Mouse (Mus musculus) adipose tissue, adult 10 weeks (tissue): Measurements from ENCODE around the gene Lcn5. TPM values are rescaled to one million over a fixed set of nuclear protein-coding genes. Genes with fewer than 3 reads are reported as not detected.

Source experiments
- polyA plus RNA-seq: library from polyadenylated mRNA; stranded (reverse); fragments of 350-450 nt; fragmentation: Illumina TruSeq; extraction: RNeasy Lipid Tissue Mini Kit (QIAGEN cat#74804); gene quantifications from one replicate; pipeline ENCODE4 v1.2.3, GENCODE M21; 2014; ENCODE audit warnings: low read depth, low replicate concordance

Lcn5 gene
- 8,551 TPM for polyA plus RNA-seq

DNA sequence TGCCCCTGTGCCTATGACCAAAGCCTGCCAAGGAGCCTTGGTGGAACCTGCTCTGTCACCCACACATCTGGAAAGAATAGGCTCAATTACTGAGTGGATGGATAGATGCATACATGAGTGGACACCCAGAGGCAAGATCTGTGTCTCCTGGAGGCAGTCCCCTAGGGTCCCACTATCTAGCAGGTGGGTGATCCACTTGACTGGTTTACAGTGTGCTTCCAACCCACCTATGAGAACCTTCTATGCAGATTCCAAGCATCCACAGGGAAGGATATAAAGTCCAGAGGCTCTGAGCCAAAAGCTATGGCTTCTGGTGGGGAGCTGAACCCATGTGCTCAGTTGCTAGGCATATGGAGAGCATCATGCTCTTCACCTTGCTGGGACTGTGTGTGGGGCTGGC lies at the start of gene Lcn5:
TSS of gene Lcn5 (plus strand) at position 301 of the 400 bp plus-strand sequence.

GRCm38 (mm10) chr2:25617578-25617977 lies 40.2 kb upstream of the Lcn5 start, which contains the start of gene Ccdc183:
TSS of gene Ccdc183 (minus strand) at chr2:25617678.

DNA sequence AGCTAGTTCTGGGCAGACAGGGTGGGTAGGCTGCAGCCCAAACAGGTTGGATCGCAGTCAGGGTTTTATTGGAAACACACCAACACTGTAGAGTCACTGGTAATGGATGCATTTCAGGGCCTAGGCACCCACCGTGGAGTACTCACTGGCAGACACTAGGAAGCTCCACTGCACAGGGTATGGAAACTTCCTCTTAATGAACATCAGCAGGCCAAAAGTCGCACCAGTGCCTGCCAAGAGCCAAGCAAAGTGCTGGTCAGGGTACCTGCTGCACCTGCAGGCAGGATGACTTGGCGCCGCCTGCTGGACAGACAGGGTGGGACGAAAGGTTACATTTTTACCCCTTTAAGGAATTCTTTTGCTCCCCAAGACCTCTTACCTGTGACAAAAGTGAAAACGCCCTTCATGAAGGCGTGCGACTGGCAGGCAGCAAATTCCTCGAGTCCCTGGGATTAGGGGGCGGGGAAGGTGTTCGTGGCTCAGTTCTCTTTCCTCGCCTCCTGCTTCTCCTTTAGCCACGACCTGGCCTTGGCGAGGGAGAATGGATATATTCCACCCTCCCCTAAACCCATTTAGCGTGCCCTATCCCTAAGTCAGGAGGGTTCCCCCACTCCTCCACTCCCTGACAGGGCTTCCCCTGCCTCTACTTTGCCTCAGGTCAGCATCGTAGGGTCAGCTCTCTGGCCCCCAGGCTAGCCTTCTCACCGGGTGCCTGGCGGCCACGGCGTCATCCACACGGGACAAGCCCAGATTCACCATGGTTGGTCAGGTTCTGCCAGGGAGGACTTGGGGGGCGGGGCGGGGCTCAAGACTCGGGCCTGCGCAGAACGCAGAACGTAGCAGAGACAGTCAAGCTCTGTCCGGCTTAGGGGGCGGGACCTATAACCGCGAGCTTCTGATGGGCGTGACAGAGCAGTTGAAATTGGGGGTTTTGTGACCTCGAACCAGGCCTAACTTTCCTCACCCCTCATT lies 36.2 kb upstream of the Lcn5 start, which contains the start of gene Tmem141:
TSS of gene Tmem141 (minus strand) at position 777 of the 972 bp plus-strand sequence.

GRCm38 (mm10) chr2:25627811-25628210 lies 29.9 kb upstream of the Lcn5 start, which contains the start of gene Fcna:
TSS of gene Fcna (minus strand) at chr2:25628030.

GRCm38 (mm10) chr2:25652902-25653301 lies 4.8 kb upstream of the Lcn5 start, which contains the start of gene Lcn8:
TSS of gene Lcn8 (plus strand) at chr2:25653120.

GRCm38 (mm10) chr2:25676486-25676885 lies 18.7 kb downstream of the Lcn5 start, which contains the start of gene Lcn6:
TSS of gene Lcn6 (plus strand) at chr2:25676786.

GRCm38 (mm10) chr2:25682426-25682825 lies 24.7 kb downstream of the Lcn5 start, which contains the start of gene Lcn10:
TSS of gene Lcn10 (plus strand) at chr2:25682726.

DNA sequence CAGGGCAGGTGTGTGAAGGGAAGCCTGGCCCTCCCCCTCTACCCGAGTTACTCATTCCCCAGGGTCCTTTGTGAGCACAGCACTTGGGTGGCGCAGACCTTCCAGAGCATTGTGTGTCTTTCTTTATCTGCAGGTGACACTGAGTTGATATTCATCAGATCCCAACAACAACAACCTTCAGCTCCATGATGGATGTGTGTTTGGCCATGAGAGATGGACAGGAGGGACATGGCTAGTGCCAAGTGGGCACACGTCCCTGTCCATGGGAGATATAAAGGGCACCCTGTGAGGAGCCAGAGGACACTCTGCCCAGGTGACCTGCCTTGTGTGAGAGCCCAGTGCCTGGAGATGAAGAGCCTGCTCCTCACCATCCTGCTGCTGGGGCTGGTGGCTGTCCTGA lies 42.0 kb downstream of the Lcn5 start, which contains the start of gene Obp2a:
TSS of gene Obp2a (plus strand) at position 301 of the 400 bp plus-strand sequence.

GRCm38 (mm10) chr2:25706643-25707481 lies 49.1 kb downstream of the Lcn5 start, which contains the start of gene Bmyc:
TSS of gene Bmyc (plus strand) at chr2:25706739.

Other genes with a start within 250 kb of the Lcn5 start
- 0.61 TPM for gene Fut7, start 234.7 kb upstream of the Lcn5 start, polyA plus RNA-seq
- 204 TPM for gene Abca2, start 229.2 kb upstream of the Lcn5 start, polyA plus RNA-seq
- gene Clic3, start 201.1 kb upstream of the Lcn5 start, polyA plus RNA-seq: 34.4 TPM
- 79.8 TPM for gene Paxx, start 196.9 kb upstream of the Lcn5 start, polyA plus RNA-seq
- gene Ptgds, start 187.9 kb upstream of the Lcn5 start, polyA plus RNA-seq: 1,188 TPM
- gene Lcn12, start 164.0 kb upstream of the Lcn5 start, polyA plus RNA-seq: 383 TPM
- gene Fbxw5, start 157.2 kb upstream of the Lcn5 start, polyA plus RNA-seq: 74.6 TPM
- 7.2 TPM for gene C8g, start 156.2 kb upstream of the Lcn5 start, polyA plus RNA-seq
- 15.6 TPM for gene Traf2, start 111.0 kb upstream of the Lcn5 start, polyA plus RNA-seq
- gene Edf1, start 100.1 kb upstream of the Lcn5 start, polyA plus RNA-seq: 250 TPM
- gene Mamdc4, start 83.1 kb upstream of the Lcn5 start, polyA plus RNA-seq: 1.1 TPM
- 65.3 TPM for gene Phpt1, start 82.7 kb upstream of the Lcn5 start, polyA plus RNA-seq
- 1.7 TPM for gene Ajm1, start 76.2 kb upstream of the Lcn5 start, polyA plus RNA-seq
- 69.7 TPM for gene Rabl6, start 49.4 kb upstream of the Lcn5 start, polyA plus RNA-seq
- 7.2 TPM for gene Ccdc183, start 40.3 kb upstream of the Lcn5 start, polyA plus RNA-seq
- gene Tmem141, start 35.9 kb upstream of the Lcn5 start, polyA plus RNA-seq: 48.8 TPM
- 41.5 TPM for gene Fcna, start 29.9 kb upstream of the Lcn5 start, polyA plus RNA-seq
- 6,740 TPM for gene Lcn8, start 4.8 kb upstream of the Lcn5 start, polyA plus RNA-seq
- 653 TPM for gene Lcn6, start 18.8 kb downstream of the Lcn5 start, polyA plus RNA-seq
- 827 TPM for gene Lcn10, start 24.8 kb downstream of the Lcn5 start, polyA plus RNA-seq
- gene Obp2a, start 42.1 kb downstream of the Lcn5 start, polyA plus RNA-seq: 28.7 TPM
- 235 TPM for gene Bmyc, start 48.8 kb downstream of the Lcn5 start, polyA plus RNA-seq
- gene Obp2b, start 79.1 kb downstream of the Lcn5 start, polyA plus RNA-seq: 0.82 TPM
- gene Lcn3, start 107.6 kb downstream of the Lcn5 start, polyA plus RNA-seq: not detected
- not detected for gene Lcn11, start 119.1 kb downstream of the Lcn5 start, polyA plus RNA-seq
- gene Gm13539, start 124.3 kb downstream of the Lcn5 start, polyA plus RNA-seq: not detected
- gene Glt6d1, start 157.9 kb downstream of the Lcn5 start, polyA plus RNA-seq: 1.5 TPM
- 3,717 TPM for gene Lcn9, start 165.2 kb downstream of the Lcn5 start, polyA plus RNA-seq
- 0.32 TPM for gene Sohlh1, start 189.3 kb downstream of the Lcn5 start, polyA plus RNA-seq
- gene Kcnt1, start 205.8 kb downstream of the Lcn5 start, polyA plus RNA-seq: 15.6 TPM